Mouse (Mus musculus) megakaryocyte, adult 5-6 weeks (primary cell): ENCODE measurements around the gene Arhgef28. TPM values are rescaled to one million over a fixed set of nuclear protein-coding genes. Genes with fewer than 3 reads are reported as not detected.
"Not testable (repeated sequence)": the region's sequence is repeated elsewhere in the genome, so short reads cannot be mapped to it uniquely, and the experiment has no call there.

Source experiments
- ATAC-seq: 2 replicates; pipeline ENCODE4 v1.8.0; 2016; ENCODE audit warnings: mild to moderate bottlenecking, inconsistent platforms; ENCODE audit not compliant: poor library complexity, severe bottlenecking
- total RNA-seq, 2 experiments: library from RNA; stranded (forward) in 1 of 2; stranded (reverse) in 1 of 2; fragments of 153-499, 151-499 nt in 1 of 2; fragments of 221-1000, 200-1000 nt in 1 of 2; gene quantifications; 2 replicates each; pipeline versions ENCODE4 v1.2.3 to v1.2.4; 2015 to 2017

The Arhgef28 gene
- total RNA-seq, 2 experiments from 2014 or later, result 0.18 TPM; not detected in 1

DNA sequence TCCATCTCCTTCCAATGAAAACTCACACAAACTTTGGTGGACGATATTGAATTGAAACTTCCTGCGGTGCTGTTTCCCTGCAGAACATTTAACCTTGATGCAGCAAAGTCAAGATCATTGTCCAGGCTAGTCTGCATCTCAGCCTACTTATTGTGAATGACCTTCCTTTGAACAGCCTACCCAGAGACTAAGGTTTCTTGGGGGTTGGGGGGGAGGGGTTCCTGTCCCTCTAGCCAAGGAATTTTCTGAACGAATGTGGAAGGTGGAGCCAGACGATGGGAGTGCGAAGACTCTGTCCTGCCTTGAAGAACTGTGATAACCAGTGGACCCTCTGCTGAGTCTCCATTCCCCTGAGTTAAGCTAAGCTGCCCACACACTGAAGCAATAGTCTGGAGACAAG, 80.6 kb downstream of the Arhgef28 start:
- no peak for ATAC-seq

DNA sequence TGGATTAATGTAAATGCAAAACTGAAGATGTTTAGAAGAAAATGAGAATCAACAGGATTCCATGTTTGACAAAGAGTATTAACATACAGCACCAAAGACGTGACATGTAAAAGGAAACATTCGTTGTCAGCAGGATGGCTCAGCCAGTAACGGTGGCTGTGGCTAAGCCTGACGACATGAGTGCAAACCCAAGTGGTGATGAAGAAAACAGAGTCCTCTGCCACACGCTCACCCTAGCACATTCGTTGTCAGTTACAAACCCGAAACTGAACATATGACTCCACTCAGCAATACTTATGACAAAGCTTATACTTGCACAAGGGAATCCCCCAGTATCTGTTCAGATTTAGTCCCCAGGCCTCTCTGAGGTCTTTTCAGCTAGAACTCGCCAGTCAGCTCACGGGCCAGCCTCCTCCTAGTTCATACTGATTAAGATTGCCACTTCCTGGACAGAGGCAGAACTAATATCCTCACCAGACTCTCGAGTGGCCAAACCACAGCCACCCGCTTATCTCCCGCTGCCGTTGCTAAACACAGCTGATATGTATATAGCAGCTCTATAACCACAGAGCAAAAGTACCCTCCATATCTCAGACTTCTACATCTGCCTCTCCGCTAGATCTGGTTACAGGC, 82.0 kb downstream of the Arhgef28 start:
- peak; percentile 86 for ATAC-seq

DNA sequence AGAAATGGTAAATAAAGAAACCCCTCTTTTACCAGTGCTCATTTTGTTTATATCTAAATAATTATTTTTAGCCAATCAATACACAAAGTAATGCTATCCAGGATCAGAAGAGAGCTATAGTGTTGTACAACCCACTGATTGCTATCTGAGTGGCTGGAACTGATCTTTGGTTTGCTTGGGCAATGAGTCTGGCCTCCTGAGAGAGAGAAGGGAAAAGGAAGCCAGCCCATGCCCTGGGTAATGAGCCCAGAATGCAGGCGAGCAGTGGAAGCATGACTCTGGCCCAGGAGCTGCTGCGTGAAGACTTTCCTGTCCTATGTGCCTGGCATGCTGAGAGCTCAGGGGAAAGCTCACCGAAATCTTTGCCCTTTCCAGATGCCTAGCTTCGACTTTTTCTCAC, 83.5 kb downstream of the Arhgef28 start:
- no peak for ATAC-seq

DNA sequence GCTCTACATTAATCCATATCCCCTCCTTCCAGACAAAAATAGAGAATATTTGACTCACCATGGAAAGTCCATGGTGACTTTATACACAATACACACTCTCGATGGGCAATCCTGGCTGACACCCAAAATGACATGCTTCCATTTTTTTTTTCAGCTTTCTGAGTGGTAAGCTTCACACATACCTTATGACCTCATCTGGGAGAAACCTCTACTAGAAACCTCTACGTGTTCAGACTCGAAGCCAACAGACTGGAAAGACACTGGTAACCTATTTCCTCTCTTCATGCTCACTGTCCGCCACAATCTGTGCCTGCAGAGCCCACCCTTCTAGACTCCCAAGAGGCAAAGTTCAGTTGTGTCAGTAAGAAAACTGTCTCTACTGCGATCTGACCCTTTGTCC, 84.2 kb downstream of the Arhgef28 start:
- ATAC-seq, result no peak

DNA sequence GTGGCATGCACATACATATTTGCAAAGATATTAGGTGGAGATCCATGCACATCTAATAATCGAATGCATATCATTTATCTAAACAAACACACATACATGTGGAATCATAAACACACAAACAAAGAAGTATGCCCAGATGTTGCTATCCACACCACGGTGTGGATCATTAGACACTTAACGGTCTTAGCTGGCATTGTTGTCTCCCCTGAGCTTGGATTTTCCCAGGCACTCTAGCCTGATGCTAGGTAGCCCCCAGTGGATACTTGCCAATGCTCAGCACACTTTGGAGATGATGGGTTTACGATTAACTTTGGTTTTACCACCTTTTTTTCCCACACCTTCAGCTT, 85.1 kb downstream of the Arhgef28 start:
- ATAC-seq, result no peak

DNA sequence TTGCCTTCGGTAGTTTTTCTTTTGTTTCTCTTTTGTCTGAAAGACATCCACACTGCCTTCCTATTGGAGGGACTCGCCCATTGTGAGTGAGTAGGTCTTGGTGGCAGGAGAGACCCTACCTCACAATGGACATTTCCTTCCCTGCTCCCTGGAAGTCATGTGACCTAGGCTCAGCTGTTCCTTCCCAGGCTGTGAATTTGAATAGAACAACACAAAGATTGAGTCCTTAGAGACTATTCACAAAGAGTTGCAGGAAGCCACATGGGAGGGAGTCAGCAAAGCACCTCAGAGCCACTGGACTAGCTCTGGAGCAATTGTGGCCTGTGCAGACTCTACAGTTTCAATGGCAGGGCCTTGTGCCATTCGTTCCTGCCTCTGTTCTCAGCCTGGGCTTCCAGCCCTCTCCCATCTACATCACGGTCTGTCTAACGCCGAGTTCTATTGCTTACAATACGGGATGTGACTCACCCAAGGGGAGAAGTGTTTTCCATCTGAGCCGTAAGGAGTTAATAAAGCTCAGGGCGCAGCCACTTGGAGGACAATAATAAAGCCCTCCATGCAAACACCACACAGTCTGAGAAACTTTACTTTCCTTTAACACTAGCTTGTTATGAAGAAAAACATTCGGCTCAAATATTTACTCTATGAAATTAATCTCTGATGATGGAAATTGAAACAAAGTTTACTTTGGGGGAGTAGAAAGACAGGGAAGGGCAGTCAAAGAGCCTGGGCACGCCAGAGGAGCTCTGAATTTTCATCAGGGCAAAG, 85.7 kb downstream of the Arhgef28 start:
- no peak for ATAC-seq

DNA sequence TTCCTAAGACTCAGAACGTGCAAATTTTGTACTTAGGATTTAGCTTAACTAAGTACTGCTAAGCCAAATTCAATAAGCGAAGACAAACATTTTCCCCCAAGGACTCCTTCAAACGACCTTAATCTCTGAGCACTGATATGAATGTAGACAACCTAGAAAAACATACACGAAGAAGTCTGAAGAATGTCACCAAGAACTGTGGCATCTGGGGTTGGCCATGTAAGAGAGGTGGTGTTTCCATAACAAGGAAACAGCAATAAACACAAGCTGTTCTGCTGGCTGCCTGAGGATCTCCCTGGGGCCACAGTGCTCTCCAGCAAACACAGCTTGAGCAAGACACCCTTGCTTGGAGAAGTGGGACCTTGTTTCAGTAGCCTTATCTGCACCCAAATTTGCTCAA, 87.9 kb downstream of the Arhgef28 start:
- no peak for ATAC-seq

DNA sequence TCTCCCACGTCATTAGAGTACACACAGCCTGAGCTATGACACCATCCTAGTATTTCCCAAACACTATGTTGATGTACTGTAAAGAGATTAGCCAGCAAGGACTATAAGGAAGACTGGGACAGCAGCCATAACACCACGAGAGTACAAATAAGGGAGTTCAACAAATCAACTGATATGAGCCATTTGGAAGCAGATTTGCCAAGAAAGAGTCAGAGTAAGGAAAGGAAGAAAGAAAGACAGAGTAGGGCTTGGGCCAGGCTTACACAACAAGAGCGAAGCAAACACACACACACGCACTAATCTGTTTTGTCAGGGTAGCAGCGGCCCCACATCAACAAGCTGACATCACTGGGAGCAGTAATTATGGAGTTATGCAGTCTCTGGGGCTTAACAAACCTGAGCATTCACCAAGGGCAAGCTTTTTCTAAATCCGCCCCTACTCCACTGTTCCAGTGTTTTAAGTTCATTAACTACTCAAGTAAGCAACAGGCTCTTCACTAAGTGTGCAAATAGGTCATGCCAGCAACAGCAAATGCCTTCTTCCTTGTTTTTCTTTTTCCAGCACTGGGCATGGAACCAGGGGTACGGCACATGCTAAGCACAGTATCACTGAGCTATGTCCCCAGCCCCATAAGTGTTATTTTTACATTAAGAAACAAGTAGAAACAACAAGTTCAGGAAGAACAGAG, 88.5 kb downstream of the Arhgef28 start:
- no peak for ATAC-seq

DNA sequence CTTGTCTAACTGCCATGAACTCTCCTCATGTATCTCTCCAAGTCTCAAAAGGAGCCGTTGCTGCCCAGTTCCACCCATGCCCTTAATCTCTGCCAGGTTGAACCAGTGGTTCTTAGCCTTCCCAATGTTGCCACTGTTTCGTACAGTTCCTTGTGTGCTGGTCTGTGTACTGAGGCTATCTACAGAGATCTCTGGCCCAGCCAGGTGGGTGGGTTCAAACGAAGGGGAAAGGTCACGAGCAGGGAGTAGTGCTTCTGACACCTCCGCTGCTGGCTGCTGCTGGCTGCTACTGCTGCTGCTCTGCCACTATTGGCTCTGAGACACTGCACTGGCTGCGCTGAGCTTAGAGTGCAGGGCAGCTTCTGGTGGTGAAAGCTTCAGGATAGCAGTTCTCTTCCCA, 90.6 kb downstream of the Arhgef28 start:
- ATAC-seq, result no peak

DNA sequence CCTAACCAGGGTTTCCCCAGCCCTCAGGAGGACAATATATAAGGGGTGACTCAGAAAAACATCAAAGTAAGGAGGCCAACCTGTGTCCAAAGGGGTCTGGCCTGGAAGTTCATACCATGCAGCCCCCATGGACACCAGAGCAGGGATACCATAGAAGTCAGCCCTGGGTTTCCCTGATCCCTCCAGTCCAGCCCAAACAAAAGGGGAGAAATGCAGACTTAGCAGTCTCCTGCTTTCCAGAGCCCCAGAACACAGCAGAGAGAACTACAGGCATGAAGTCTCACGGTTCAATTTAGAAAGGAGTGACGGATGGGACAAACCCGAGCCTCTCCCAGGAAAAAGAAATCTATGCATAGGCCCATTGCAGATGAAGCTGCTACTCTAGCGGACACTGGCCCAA, 91.2 kb downstream of the Arhgef28 start:
- ATAC-seq, result no peak

DNA sequence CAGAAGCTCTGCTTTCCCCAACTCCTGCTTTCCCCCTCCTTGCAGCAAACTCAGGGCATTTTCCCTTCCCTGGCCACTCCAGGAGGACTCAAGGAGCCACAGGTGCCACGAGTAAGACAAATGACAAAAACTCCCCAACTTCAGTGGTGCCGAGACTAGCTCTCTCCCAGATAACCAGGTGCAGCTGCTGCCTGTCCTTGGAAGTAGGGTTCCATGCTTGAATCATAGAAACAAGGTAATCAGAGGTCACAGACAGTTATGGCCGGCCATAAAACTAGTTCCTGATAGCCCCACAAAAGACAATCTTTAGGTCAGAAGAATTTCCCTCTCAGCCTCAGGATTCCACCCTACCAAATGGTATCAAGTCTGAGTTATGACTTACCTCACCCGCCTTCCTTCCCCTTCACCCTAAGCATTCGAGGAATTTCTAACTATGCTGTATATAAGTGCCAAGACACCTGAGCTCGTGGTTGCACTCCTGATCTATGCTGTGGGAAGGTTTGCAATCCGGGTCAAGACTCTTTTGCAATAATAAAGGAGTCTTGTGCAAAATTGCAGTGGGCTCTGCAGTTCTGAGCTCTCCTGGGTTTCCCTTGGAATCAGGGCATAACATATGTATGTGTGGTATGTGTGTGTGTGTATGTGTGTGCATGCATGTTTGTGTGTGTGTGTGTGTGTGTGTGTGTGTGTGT, 93.3 kb downstream of the Arhgef28 start:
- ATAC-seq, result no peak

DNA sequence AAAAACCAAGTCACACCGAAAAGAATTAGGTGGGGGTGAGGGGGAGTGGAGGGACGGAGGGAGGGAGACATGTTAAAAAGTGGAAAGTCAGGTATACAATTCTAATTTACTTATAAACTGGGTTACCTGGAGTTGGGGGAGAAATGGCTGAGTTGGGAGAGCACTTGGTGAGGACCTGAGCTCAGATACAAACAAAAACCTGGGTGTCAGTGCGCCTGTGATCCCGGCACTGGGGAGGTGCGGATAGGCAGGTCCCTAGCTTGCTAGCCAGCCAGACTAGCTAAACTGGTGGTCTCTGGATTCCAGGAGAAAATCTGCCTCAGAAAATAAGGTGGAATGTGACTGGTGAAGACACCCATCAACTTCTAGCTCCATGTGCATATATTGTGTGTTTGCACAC, 94.7 kb downstream of the Arhgef28 start:
- ATAC-seq, result no peak

DNA sequence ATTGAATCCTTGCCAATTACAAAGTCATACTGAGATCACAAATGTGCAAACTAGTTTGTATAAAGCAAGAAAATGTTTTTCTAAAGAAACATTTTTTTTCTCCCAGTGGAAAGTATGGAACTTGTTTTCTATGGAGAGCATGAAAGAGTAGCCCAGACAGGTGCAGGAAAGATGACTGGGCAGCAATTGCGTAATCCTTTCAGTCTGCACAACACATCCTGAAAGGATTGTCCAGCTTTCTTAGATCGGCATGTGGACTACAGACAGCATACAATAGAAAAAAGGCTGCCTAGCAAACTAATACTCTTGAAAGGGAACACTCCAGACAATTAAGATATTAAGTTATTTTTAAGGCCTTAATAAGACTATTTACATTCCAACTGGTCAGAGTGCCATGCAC, 95.2 kb downstream of the Arhgef28 start:
- no peak for ATAC-seq

DNA sequence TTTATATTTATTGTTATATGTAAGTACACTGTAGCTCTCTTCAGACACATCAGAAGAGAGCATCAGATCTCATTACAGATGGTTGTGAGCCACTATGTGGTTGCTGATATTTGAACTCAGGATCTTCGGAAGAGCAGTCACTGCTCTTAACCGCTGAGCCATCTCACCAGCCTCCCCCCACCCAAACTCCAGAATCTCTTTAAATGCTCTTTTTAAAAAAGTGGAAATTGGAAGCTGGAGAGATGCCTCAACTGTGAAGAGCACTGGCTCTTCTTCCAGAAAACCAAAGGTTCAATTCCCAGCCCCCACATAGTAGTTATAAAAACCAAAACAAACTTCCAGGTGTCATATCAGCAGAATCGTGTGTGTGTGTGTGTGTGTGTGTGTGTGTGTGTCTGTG, 97.8 kb downstream of the Arhgef28 start:
- not testable (repeated sequence) for ATAC-seq

DNA sequence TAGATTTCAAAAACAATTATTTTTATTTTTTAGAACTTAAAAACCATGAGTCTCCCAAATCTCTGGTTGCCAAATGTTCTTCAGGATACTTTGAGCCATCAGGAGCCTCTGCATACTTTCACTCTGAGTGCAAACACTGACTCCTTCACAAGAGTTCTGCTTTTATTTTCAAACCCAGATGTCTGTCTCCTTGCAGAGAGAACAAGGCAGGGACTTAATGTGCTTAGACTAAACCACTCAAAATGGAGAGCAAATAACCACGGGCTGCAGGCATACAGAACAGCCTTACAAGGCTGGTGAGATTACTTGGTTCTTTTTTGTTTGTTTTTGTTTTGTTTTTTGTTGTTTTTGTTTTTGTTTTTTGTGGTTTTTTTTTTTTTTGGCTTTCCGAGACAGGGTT, 98.6 kb downstream of the Arhgef28 start:
- ATAC-seq, result no peak

DNA sequence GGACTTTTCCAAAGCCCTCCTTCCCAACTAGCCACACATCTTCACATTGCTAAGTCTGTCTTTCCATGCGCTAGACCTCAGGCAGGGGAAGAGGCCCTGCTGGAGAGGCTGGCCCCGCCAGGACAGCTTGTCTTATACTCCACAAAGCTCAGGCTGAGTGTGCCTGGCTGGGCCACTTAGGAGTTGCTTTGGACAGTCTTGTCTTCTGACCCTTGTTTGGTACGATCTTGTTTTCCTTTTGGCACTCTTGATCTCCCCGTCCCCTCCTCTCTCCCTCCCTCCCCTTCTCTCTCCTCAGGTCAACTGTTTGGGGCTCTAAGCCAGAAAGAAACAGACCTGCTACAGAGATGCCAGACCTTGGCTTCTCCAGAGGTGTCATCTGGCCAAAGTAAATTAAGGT, 110.3 kb downstream of the Arhgef28 start:
- ATAC-seq, result no peak

DNA sequence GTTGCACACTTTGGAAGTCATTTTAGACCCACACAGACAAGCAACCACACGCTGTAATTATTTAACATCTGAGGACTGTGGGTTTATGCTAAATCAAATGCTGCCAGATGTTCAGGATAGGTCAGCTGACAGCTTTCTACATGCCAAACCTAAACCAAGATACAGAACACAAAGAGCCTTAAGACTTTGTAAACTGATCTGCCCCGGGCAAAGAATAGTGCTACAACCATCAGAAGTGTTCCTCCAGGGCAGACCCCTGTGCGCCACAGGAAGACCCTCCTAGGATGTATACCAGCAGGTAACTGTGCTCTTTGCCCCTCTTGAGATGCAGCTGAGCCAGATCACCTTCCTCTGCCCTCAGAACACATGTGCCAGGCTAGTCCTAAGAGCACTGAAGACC, 111.9 kb downstream of the Arhgef28 start:
- no peak for ATAC-seq

DNA sequence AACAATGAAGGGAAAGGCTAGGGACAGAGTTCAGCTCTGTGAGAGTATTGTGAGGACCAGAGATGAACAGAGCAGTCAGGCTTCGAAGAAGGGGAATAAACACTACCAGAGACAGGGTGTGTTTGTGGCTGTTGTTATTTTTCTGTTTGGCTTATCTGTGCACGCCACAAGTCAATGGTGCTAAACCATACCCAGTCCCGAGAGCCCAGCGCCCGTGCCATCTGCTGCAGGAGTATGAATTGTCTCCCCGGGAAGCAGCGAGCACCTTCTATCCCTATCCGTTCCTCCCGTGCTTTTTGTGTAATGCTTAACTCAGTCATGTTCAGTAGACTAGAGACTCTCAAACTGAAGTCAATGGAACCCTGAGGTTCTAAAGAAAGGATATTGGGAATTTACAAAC, 112.8 kb downstream of the Arhgef28 start:
- ATAC-seq, result no peak

DNA sequence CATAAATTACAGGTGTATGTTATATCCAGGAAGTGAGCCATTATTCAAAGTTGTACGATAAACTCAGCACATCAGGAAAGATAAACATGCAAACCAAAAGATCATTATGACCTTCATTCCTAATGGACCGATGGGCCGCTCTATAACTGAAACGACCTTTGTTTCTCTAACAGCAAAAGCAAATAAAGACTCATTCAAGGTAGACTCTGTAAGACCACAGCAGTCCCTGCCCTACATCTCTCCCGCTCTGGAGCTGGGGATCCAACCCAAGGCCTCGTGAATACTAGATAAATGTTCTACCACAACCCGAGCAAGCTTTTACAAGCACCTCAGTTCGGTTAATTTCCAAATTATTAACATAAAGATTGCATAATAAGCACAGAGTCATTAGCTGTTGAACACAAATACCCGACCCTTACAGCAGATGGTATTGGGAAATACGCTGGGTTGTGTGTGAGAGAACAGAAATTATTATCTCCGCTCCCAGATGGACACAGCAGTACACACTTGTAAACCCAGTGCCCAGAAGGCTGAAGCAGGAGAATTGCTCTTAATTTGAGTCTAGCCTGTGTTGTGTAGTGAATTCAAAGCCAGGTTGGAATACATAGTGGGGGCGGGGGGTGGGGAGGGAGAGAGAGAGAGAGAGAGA, 113.8 kb downstream of the Arhgef28 start:
- no peak for ATAC-seq

DNA sequence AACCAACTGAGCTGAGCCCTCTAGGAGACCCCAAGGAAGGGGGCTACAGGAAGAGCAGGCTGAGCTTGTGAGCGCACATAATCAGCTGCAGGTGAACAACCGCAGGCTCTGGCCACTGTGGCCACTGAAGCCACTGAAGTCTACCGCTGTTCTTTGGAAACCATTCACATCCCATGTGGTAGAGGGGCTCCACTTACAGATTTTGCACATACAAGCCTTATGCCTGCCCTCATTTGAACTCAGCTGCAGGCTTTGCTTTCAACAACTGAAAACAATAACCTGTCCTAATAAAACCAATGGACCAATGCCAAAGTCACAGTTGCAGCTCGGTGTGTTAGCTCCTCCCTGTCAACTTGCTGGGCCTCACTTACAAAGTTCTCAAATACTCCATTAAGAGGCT, 126.6 kb downstream of the Arhgef28 start:
- no peak for ATAC-seq

DNA sequence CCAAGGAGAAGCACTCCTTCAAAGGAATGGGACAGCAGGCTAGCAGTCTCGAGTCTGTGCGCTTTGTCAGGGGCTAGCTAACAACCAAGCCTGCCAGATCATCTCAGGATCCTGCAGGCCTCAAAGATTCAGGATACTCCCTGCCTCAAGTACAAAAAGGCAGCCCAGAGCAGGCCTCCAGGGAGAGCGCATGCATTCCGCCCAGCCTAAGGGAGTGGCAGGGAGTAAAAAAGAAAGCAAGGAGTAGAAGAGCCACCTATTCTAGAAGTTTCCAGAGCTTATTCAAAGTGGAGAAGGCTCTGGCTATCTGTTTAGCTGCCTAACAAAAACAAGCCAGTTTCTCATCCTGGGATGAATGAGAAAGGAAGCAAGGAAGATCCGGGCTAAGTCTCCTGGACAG, 128.0 kb downstream of the Arhgef28 start:
- no peak for ATAC-seq
